Mouse (Mus musculus) liver, embryonic 16.5 days (tissue): ENCODE data around the gene Calcoco2. TPM values are rescaled to one million over a fixed set of nuclear protein-coding genes. Genes with fewer than 3 reads are reported as not detected.

Experiments used
- ATAC-seq: fragments of 200-750 bp; cut with Nextera tagmentation; 2 replicates; pipeline ENCODE4 v1.8.0; 2017; ENCODE audit warnings: low read depth, mild to moderate bottlenecking, moderate number of reproducible peaks, moderate library complexity
- H3K27ac ChIP-seq: fragments of 300-500 bp; sonication (generic); 2 replicates; pipeline ENCODE4 v1.5.1; 2014; ENCODE audit warnings: mild to moderate bottlenecking, low read length
- H3K27me3 ChIP-seq: fragments of 300-500 bp; sonication (generic); 2 replicates; pipeline ENCODE4 v1.6.1; 2014; ENCODE audit warnings: low read depth, low read length, mixed read lengths; ENCODE audit not compliant: control insufficient read depth, insufficient read depth
- H3K36me3 ChIP-seq: fragments of 300-500 bp; sonication (generic); 2 replicates; pipeline ENCODE4 v1.6.1; 2014; ENCODE audit warnings: mild to moderate bottlenecking; ENCODE audit not compliant: control insufficient read depth, insufficient read depth
- H3K4me1 ChIP-seq: fragments of 300-500 bp; sonication (generic); 2 replicates; pipeline ENCODE4 v1.6.1; 2014; ENCODE audit warnings: low read depth, low read length, mixed read lengths; ENCODE audit not compliant: control insufficient read depth
- H3K4me2 ChIP-seq: fragments of 300-500 bp; sonication (generic); 2 replicates; pipeline ENCODE4 v1.6.1; 2014; ENCODE audit warnings: low read depth, low read length, mixed read lengths
- H3K4me3 ChIP-seq: fragments of 300-500 bp; sonication (generic); 2 replicates; pipeline ENCODE4 v1.5.1; 2014; ENCODE audit warnings: low read depth, mild to moderate bottlenecking, low read length
- H3K9ac ChIP-seq: fragments of 300-500 bp; sonication (generic); 2 replicates; pipeline ENCODE4 v1.6.1; 2014; ENCODE audit warnings: low read depth, low read length
- H3K9me3 ChIP-seq: fragments of 300-500 bp; sonication (generic); replicated peaks from 2 replicates; pipeline ENCODE4 v1.6.1; 2016; ENCODE audit warnings: low read length; ENCODE audit not compliant: control insufficient read depth
- WGBS: fragments of 180-500 bp; shearing (Covaris S2); extraction: QIAGEN DNeasy Blood & Tissue Kit; methylation state at CpG from one replicate; pipeline ENCODE4 v1.1.7; 2014; ENCODE audit not compliant: insufficient replicate concordance; 5-methylcytosine and 5-hydroxymethylcytosine counted together
- polyA plus RNA-seq: library from polyadenylated mRNA; unstranded; fragments of >200 nt; fragmentation: Nextera tagmentation; extraction: Ambion mirVana; gene quantifications from 2 replicates; pipeline ENCODE4 v1.2.1, GENCODE M21; 2015

Calcoco2 gene
- polyA plus RNA-seq: not detected in 2 replicates

DNA sequence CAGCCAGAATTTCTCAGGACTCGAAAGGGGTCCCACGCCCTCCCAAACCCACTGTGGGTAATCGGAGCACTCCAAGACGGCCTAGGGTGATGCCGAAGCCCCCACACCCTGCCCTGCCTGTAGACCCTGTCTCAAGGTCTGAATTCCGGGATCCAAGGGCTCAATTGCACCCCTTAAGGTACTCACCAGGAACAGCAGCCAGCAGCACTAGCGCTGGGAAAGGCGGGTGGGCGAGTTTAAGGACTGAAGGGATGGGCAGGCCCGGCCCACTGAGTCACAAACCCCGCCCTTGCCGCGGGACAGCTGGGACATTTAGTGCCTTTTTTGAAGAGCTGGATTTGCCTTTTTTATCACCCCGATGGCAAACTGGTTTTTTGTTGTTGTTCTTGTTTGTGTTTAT, at the start of gene Calcoco2:
TSS of gene Calcoco2 (minus strand) at position 214 of the 400 bp plus-strand sequence.
- no peaks in the 10 kb centered on the region for H3K9me3 ChIP-seq
- no peak within 1 kb of the TSS for H3K27ac ChIP-seq
- no peaks in the 10 kb centered on the region for H3K36me3 ChIP-seq
- H3K4me1 ChIP-seq: no peaks in the 10 kb centered on the region
- no peak within 1 kb of the TSS for H3K4me3 ChIP-seq
- no peak for ATAC-seq
- no peak within 1 kb of the TSS for H3K4me2 ChIP-seq
- H3K9ac ChIP-seq: no peak within 1 kb of the TSS
- 42% methylated on average over 14 of the region's 14 CpGs for WGBS
- no peaks in the 10 kb centered on the region for H3K27me3 ChIP-seq

DNA sequence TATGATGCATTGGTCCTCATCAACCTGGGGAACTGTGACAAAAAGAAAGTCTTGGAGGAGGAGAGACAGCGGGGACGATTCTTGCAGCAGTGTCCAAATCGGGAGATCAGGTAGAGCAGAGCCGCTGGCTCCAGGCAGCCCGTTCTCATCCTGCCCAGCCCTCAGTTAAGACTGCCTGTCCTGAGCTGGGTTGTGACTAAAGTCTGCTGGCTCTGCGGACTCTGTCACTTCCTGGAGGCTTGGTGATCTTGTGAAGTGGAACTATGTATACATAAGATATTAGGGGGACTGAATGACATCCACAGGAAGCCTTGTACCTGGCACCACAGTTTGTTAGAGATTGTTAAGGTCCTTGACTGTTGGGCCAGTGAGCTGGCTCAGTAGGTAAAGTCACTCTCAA, 35.7 kb upstream of the Calcoco2 start:
- H3K4me2 ChIP-seq: no peak overlapping the region
- no peak overlapping the region for H3K27ac ChIP-seq
- H3K27me3 ChIP-seq: peaks cover 22% of the 10 kb centered on the region
- H3K4me1 ChIP-seq: no peaks in the 10 kb centered on the region
- H3K9ac ChIP-seq: no peak overlapping the region
- WGBS: 45% methylated on average over 6 of the region's 6 CpGs
- no peaks in the 10 kb centered on the region for H3K36me3 ChIP-seq
- H3K9me3 ChIP-seq: no peaks in the 10 kb centered on the region
- no peak for ATAC-seq
- no peak overlapping the region for H3K4me3 ChIP-seq

DNA sequence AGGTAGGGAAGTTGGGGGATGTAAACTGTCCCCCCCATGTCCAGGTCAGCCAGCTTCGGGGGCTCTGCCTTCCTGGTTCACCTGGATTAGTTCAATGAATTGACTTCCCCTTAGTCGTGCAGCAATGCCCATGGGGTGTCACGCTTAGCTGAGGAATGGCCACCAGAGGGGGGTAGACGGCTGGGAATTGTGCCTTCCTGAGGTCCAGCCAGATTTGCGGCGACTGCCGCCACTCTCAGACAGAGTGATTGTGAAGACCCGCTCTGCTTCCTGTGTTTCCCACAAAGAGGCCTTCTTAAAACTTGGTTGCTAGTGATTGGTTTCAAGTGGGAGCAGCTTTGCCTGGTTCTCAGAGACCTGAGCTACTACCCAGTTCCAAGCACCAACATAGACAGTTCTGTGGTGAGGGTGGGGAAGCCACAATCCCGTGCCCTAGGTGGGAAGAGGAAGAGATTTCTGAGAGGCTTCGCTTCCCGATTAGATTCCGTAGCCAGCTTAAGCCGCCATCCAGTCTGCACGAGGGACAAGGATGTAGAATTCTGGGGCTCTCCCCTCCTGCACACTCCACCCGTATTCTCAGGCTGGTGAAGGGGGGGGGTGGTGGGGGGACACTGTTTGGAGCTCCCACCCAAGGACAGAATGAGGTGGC, 34.0 kb upstream of the Calcoco2 start:
- Histone ChIP-seq H3K4me1 (no peaks in the 10 kb centered on the region), H3K9me3 (no peaks in the 10 kb centered on the region), H3K4me2 (no peak overlapping the region), H3K9ac (no peak overlapping the region), H3K36me3 (no peaks in the 10 kb centered on the region), H3K4me3 (no peak overlapping the region), H3K27ac (no peak overlapping the region), H3K27me3 (peaks cover 21% of the 10 kb centered on the region)
- no peak; the same call in 1 of the 2 replicates for ATAC-seq
- WGBS: 1% methylated on average over 15 of the region's 15 CpGs

DNA sequence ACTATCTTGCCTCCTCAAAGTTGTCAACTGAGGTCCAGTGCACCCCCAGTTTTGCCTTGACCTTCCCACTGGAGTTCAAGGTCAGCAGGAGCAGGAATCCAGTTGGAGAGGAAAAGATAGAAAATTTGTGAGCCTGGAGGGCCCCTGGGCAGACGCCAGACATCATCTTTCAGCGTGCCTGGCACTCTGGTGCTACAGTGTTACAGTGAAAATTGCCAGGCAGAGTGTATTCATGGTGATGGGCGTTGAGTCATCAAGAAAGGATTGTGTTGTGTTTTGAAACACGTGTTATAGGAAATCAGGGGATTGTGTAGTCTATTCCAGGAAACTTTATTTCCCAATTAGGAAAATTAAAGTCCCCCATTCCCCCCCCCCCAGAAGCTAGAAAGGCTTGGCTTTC, 32.0 kb upstream of the Calcoco2 start:
- Histone ChIP-seq H3K4me1 (no peaks in the 10 kb centered on the region; the same call in 1 of the 2 replicates), H3K4me3 (no peak overlapping the region), H3K9ac (no peak overlapping the region), H3K27me3 (peaks cover 21% of the 10 kb centered on the region), H3K4me2 (no peak overlapping the region), H3K9me3 (no peaks in the 10 kb centered on the region), H3K27ac (no peak overlapping the region), H3K36me3 (no peaks in the 10 kb centered on the region)
- 47% methylated on average over 4 of the region's 4 CpGs for WGBS
- ATAC-seq: no peak

DNA sequence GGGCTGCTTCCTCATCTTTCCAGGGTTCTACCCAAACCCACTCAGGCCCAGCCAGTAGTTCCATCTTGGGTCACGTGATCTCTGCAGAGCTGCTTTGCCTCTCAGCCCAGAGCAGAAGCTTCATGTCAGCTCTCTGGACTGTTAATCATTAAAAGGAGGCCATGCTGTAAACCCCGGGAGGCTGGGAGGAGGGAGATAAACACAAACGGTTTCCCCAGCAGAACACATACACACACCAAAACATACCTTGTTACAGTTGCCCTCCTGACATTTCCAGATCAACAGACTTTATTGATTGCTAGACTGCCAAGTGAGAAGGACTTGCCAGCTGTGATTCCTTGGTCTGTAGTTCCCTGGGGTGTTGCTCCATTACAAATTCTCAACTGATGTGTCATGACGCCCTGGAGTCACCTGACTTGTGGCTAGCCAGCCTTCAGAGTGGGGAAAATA, 29.0 kb upstream of the Calcoco2 start:
- ATAC-seq: peak; percentile 71
- Histone ChIP-seq H3K9ac (no peak overlapping the region), H3K4me2 (no peak overlapping the region), H3K27ac (no peak overlapping the region), H3K4me1 (no peaks in the 10 kb centered on the region; the same call in 1 of the 2 replicates), H3K4me3 (no peak overlapping the region), H3K9me3 (no peaks in the 10 kb centered on the region), H3K36me3 (no peaks in the 10 kb centered on the region), H3K27me3 (peaks cover 8% of the 10 kb centered on the region)
- 11% methylated on average over 4 of the region's 4 CpGs for WGBS

DNA sequence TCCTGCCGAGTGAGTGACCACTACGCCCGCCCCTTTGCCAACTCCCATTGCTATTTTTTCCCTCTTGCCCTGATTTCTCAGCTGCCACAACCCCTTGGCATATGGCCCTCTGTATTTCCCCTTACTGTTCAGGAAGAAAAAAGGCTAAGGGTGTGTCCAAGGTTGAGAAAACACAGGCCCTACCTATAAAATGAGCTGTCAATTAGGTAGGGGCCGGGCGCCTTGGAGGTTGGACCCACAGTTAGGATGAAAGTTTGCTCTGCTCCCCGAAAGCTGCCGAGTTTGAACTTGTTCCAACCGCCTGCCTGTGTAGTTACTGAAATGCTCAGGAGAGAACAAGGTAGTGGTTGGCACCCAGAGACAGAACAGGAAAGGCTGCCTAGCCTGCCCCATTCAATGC, 24.1 kb upstream of the Calcoco2 start:
- no peak overlapping the region for H3K27ac ChIP-seq
- H3K9ac ChIP-seq: no peak overlapping the region
- H3K36me3 ChIP-seq: no peaks in the 10 kb centered on the region
- no peak for ATAC-seq
- no peak overlapping the region for H3K4me3 ChIP-seq
- H3K4me1 ChIP-seq: no peaks in the 10 kb centered on the region; the same call in 1 of the 2 replicates
- no peak overlapping the region for H3K4me2 ChIP-seq
- 67% methylated on average over 8 of the region's 8 CpGs for WGBS
- H3K9me3 ChIP-seq: no peaks in the 10 kb centered on the region
- H3K27me3 ChIP-seq: no peaks in the 10 kb centered on the region; the same call in 1 of the 2 replicates

DNA sequence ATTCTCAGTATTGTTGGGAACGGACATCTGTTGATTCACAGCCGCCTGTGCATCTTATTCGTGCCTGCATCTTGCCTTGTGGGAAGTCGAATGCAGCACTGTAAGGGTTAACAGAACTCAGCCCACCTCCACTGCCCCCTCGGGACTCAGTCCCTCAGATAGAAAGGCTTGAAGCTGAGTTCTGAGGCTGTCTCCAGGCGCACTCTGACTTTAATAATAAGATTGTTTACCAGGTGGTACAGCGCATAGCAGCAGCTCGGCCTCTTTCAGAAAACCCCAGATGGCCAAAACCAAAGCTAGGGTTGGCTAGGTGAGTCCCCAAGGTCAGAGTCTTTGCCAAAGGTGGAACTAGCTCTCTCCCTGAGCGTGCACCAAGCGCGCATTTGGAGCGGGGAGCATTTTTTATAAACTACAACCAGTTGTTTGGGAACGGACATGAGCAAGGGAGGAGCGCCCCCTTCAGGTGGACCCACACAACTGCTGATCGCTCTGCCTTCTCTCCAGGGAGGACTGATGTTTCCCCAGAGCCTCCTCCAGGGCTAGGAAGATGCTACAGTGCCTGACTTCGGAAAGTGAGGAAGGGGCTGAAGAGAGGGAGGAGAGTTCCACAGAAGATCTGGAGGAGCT, 21.6 kb upstream of the Calcoco2 start, which contains the start of gene Ttll6:
TSS of gene Ttll6 (plus strand) at position 548 of the 627 bp plus-strand sequence.
- no peaks in the 10 kb centered on the region for H3K9me3 ChIP-seq
- H3K27me3 ChIP-seq: no peaks in the 10 kb centered on the region; the same call in 1 of the 2 replicates
- 0 out of 2 replicates have a peak within 1 kb of the TSS, but pooled peaks have one; percentile 37 for H3K4me2 ChIP-seq
- no peak within 1 kb of the TSS for H3K27ac ChIP-seq
- 22% methylated on average over 16 of the region's 16 CpGs for WGBS
- no peaks in the 10 kb centered on the region; the same call in 1 of the 2 replicates for H3K4me1 ChIP-seq
- H3K36me3 ChIP-seq: no peaks in the 10 kb centered on the region
- H3K4me3 ChIP-seq: no peak within 1 kb of the TSS
- H3K9ac ChIP-seq: no peak within 1 kb of the TSS
- ATAC-seq: 0 out of 2 replicates have a peak, but pooled peaks have one; percentile 27

DNA sequence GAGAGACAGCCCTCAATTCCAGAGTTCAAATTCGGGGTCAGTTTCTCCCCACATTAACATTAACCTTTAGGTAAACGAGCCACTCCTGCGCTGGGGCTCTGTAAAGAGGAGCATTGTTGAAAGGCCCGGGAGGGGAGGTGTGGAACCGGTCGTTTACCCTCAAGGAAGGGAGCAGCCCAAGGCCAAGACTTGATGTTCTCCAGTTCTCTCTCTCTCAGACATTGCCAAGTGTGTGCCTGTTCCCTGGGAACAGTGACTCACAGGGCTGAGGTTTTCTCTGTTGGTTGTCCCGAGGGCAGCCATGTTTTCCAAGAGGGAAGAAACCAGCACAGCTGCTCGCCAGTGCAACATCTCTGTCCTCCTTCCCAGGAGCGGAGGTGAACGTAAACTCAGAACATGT, 18.8 kb upstream of the Calcoco2 start:
- no peaks in the 10 kb centered on the region for H3K9me3 ChIP-seq
- no peak for ATAC-seq
- H3K9ac ChIP-seq: no peak overlapping the region
- WGBS: 57% methylated on average over 10 of the region's 10 CpGs
- H3K4me2 ChIP-seq: no peak overlapping the region
- no peaks in the 10 kb centered on the region; the same call in 1 of the 2 replicates for H3K4me1 ChIP-seq
- H3K27ac ChIP-seq: no peak overlapping the region
- H3K4me3 ChIP-seq: no peak overlapping the region
- H3K27me3 ChIP-seq: peaks cover 8% of the 10 kb centered on the region
- no peaks in the 10 kb centered on the region for H3K36me3 ChIP-seq
